Mouse (Mus musculus): ENCODE data around the gene Bcl2l11. TPM values are rescaled to one million over a fixed set of nuclear protein-coding genes. Genes with fewer than 3 reads are reported as not detected.

The Bcl2l11 gene
- total RNA-seq, 2 experiments from 2014 or later, result 15.1 to 21.2 TPM

DNA sequence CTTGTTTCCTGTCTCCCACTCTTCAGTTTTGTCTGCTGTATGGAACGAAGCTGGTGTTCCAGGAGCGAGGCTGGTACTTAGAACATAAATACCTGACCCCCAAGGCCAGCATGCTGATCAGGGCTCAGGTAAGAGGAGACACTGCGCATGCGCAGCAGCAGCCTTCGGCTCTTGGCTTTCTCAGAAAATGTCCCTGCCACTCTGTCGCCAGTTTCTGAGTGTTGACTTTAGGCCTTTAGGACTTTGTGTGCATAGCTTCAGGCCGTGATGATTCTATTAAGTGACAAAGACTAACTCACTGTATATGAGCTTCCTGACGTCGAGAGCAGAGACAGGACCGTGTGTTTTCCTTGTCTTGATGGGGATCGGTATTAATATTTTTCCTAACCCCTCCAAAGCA, 20.2 kb upstream of the Bcl2l11 start:
- no peak for ATAC-seq (ENCODE audit: poor library complexity, severe bottlenecking)

DNA sequence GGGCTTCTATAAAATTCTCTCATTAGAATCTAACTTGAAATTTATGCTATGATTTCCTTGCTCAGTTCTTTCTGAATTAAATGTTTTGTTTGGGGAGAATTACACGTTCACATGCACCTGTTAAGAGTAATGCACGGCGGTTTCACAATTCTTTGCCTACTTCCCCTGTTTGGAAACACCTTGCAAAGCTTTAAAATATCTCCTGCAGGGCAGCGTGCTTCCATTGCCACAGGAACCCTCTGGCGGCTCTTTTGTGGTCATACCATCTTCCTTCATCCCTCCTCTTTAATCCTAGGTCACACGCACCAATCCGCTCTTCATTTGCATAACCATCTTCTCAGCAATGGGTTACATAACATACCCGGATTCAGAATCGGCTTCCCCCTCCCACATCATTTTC, 14.3 kb upstream of the Bcl2l11 start:
- peak; percentile 78 for ATAC-seq (ENCODE audit: poor library complexity, severe bottlenecking)

DNA sequence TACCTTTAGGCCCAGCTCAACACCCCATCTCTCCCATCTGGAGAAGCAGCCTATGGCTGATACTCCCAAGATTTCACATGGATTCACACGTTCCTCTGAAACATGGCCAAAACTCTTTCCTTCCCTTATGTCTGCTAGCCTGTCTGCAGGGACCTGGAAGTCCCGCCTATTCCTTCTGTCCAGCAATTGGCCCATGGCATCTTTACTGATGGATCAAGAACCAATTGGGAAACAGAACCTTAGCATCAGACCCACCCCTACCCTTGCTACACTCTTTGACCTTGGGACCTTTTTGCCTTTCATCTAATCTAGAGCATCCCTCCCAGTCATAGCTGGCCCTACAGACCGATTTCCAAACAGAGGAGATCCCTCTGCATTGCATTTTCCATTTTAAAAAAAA, 11.2 kb upstream of the Bcl2l11 start:
- ATAC-seq (ENCODE audit: poor library complexity, severe bottlenecking), result no peak

DNA sequence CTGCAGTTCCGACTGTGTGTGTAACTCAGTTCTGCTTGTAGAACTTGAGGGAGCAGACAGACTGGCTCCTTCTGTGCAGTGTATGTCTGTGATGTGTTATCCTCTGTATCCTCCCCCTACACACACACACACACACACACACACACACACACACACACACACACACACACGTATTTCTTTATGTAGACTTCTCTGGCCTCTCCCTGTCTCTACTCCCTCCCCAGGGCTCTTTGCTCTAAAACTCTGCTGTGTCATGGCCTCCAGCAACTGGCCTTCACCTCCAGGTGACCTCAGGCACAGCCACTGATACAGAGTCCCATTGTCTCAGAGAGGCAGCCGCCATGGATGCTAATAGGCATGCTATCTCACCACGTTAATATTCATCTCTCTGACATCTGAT, 10.3 kb upstream of the Bcl2l11 start:
- no peak for ATAC-seq (ENCODE audit: poor library complexity, severe bottlenecking)

DNA sequence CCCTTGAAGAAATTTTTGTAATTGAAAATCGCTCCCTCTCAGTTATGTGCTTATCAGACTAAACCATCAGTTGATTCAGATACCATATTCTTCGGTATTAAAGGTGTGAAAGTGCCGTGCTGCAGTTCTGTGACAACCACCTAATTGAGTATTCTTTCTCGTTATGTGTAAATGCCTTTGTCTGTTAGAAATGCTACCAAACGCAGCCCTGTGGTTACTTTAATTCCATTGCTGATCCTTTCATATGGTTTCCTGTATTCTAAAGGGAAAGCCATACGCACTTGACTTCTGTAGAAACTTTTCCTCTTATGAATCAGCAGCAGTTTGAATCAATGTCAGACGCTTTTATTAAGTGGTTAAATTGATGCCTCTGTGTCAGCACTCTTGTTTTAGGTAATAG, 8.2 kb upstream of the Bcl2l11 start:
- no peak for ATAC-seq (ENCODE audit: poor library complexity, severe bottlenecking)

DNA sequence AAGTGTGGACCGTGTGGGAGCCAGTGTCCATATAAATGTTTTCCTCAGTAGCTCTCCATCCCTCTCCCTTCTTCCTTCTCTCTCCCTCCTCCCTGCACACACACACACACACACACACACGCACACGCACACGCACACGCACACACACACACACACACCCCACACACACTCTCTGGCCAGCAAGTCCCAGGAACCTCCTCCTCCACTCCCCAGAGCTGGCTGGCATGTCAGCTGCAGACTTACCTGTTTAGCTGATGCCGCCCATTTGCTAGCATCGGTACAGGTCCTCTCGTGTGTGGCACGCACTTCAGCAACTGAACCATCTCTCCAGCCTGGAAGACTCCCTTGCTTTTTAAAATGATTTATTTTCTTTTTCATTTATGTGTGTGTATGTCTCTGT, 6.9 kb upstream of the Bcl2l11 start:
- no peak for ATAC-seq (ENCODE audit: poor library complexity, severe bottlenecking)

DNA sequence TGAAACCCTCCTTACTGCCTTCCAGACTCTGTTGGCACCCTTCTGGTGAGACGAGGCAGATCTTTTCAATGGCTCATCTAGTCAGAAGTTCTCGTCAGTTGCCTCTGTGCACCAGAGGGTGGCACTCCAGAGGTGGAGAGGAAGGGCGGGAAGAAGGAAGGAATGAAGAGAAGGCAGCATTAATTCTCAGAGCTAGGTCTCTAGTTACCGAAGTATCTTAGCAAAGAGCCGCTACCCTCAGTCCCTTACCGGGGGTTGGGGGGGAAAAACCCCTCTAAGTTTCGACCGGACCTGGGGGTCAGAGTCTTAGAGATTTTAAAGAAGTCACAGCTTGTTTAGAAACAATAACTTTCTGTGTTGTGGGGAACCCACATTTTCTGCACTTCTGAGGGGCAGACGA, 3.3 kb upstream of the Bcl2l11 start:
- peak; percentile 19 for ATAC-seq (ENCODE audit: poor library complexity, severe bottlenecking)

DNA sequence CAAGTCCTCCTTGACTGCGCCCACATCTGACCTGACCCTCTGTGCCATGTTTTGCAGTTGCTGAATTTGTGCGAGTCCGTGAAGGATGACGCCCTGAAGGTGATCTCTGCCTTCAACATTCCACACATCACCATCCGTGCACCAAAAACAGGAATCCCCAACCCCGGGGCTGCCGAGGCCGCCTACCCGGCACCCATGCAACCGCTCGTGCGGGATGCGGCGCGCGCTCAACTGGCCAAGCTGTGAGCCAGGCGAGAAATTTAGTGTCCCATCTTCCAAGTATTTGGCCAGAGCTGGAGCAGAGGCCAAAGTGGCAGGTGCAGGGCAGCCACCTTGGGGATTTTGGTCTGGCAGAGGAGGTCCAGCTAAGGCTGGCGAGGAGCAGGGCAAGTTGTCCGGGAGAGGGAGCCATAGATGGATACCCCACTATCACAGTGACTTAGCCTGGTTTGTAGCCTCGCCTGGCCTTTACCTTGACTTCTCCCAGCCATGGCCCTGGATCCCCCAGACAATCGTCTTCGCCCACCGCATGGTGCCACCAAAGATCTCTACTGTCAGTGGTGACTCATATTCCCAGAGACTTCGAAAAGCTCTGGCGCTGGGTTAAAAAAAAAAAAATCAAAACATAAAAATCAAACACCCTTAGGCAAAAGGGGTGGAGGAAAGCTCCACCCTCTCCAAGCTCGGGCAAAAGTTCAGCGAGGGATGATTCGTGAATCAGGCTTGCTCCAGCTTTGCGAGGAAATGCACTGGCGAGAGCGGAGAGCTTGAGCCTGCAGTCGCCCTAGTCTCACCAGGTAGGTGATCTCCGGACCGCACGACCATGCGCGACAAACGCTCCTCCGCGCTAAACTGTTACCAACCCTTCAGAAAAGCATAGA, 2.7 kb upstream of the Bcl2l11 start:
- no peak for ATAC-seq (ENCODE audit: poor library complexity, severe bottlenecking)

DNA sequence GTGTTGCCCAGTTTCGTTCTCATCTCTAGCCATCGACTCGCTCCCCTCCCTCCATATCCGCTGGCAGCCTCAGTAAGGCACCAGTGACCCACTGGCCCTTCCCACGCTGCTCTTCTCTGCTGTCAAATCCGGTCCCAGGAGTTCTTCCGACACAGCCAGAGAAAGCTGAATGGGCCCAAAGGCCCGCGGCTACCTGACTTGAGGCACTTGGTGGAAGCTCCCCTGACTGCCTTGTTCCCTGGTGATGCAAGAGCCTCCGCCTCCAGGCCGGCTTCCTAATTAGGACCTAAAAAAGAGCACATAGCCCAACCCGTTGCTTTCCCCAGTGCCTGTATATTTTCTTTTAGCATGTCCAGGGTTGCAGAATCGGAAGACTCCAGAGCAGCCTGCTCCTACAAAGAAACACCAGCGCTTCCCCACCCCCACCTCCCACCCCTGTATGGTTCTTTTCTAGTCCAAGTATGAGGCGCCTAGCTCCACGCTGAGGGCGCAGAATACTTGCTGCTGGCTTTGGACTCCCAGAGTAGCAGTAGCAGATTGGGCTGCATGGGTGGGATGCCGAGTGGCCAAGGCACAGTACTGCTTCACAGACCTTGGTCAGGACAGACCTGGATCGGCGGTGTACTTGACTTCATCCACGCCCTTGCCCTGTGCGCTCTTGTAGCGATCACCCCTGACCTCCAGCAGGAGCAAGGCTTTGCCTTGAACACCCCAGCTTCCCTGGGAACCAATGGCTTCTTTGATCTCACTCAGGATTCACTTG, 1.7 kb upstream of the Bcl2l11 start:
- no peak for ATAC-seq (ENCODE audit: poor library complexity, severe bottlenecking)

DNA sequence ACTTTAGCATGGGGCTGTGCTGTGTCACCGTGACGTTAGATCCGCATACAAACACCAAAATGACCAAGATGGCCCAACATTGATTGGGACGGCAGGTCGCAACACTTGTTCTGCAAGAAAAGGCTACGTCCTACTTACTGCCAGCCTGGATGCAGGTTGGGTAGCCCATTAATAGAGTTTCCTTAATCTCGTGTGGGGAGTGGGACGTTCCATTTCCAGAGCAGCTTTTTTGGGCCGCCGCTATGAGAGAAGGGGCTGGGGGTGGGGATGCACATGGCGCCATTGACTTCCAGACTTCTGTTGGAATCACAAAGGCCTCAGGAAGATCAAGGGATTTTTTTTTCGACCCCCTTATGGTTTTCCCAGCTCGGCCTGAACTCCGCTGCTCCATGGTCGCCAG, 1.1 kb upstream of the Bcl2l11 start:
- ATAC-seq (ENCODE audit: poor library complexity, severe bottlenecking), result 0 out of 2 replicates have a peak, but pooled peaks have one; percentile 4

DNA sequence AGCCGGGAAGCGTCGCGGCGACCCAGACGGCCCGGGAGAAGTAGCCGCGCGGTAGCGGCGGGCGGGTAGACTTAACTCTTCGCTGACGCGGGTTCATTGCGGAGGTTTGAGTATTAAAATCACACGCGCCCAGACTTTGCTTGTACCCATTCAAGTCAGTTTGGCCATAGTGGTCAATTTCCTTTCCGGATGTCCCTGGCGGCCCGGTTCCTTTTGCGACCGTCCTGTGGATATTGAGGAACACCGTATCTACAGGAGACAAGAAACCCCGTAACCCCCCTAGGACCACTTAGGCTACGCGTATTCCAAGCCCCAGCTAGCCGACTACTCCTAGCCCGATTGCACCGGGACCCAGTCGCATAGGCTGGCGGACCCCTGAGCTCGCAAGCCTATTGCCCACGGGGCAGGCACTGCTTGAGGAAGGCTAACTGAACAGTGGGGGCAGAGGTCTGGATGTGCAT, 783 bp downstream of the Bcl2l11 start:
- ATAC-seq (ENCODE audit: poor library complexity, severe bottlenecking), result no peak

DNA sequence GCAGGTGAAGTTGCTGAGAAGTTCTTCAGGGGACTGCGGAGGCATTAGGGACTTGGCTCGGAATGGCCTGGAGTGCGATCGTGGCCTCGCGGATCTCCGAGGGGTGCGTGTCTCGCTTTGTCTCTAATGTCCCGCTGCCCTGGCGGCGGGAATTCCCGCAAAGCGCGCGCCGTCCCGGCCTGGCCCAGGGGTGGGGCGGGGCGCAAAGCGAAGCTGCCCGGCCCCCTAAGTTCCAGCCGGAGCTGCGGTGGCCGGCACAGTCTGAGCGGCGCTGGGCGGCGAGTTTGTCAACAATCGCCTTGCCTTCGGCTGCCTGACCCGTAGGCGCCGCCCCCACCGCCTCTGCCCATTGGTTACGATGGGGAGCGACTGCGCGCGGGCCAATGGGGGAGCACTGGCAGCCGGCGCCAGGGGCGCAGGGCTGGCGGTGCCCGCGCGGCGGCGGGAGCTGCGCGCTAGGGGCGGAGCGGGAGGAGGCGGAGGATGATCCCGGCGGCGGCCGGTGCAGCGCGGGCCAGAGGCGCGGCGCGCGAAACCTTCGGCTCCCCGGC, 1.4 kb downstream of the Bcl2l11 start:
- peak; percentile 66 for ATAC-seq (ENCODE audit: poor library complexity, severe bottlenecking)

DNA sequence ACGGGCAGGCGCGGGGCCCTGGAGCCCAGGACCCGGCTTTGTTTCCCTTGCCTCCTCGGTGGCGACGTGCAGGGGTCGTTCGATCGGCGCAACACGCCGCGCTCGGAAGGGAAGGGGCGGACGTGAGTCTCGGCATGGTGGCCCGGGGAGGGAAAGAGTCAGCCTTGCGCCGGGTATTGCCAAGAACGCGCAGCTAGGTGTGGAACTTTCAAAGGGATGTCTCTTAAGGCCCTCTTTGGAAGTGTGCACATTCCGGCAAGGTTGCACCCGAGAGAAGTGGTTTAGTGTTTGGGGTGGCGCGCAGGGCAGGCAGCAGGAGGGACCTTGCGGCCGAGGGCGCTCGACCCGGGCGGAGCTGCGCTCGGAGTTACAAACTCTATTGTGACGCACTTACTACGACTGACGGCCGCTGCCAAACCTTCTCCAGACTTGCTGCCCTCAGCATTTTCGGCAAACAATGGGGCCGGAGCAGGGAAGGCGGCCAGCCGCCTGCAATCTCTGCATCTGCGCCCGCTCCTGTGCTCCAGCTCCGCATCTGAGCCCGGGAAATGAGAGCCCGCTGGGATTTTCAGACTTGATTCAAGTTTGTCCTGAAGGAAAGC, 2.0 kb downstream of the Bcl2l11 start:
- ATAC-seq (ENCODE audit: poor library complexity, severe bottlenecking), result peak; percentile 24

DNA sequence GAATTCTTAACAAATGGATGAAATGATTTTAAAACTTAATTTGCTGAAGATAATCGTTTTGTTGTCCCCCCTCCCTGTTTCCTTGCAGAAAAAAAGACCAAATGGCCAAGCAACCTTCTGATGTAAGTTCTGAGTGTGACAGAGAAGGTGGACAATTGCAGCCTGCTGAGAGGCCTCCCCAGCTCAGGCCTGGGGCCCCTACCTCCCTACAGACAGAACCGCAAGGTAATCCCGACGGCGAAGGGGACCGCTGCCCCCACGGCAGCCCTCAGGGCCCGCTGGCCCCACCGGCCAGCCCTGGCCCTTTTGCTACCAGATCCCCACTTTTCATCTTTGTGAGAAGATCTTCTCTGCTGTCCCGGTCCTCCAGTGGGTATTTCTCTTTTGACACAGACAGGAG, 2.7 kb downstream of the Bcl2l11 start:
- no peak for ATAC-seq (ENCODE audit: poor library complexity, severe bottlenecking)

DNA sequence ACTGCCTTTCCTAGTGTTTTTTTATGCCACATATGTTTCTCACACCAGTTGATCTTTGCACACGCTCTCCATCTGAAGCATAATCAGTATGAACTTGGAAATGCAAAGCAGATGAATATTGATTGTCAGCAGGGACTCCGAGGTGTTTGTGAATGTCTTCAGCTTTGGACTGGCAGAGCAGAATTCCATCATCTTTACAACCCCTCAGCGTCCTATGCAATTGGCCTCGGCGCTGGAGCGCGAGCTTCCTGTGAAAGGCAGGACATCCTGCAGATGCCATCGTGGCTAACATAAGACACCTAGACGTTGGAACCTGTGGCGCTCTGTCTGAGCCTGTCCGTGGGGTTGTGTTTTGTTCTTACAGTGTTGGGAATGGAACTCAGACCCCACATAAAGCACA, 5.7 kb downstream of the Bcl2l11 start:
- ATAC-seq (ENCODE audit: poor library complexity, severe bottlenecking), result no peak

DNA sequence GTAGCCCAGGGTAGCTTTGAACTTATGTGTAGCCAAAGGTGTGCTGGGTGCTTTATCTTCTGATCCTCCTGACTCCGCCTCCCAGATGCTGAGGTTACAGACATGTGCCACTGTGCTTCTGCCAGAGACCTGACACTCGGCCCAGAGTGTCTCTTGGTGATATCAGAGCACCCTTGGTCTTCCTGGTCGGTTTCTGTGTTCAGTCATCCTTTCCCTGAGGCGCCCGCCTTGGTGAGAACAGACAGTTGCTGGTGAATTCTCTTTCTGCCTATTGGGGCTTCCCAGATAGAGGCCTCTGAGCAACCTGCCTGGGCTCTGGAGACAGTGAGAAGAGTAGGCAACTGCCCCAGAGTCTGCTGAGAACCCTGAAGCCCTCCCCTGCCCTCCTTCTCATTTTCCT, 6.8 kb downstream of the Bcl2l11 start:
- ATAC-seq (ENCODE audit: poor library complexity, severe bottlenecking), result no peak

DNA sequence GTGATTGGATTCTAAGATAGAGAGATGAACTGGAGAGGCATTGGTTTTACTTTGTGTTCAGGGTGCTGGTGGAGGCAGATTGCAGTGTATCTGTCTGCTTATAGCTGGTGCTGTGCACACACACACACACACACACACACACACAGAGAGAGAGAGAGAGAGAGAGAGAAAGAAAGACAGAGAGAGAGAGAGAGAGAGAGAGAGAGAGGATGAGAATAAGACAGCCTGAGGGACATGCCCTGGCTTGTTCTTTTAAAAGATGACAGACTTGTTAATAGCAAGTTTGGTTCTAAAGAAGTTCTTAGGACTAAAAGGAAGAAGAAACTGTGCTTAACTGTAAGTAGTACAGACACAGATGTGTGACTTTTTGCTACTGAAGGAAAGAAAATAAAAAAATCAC, 8.0 kb downstream of the Bcl2l11 start:
- no peak for ATAC-seq (ENCODE audit: poor library complexity, severe bottlenecking)

DNA sequence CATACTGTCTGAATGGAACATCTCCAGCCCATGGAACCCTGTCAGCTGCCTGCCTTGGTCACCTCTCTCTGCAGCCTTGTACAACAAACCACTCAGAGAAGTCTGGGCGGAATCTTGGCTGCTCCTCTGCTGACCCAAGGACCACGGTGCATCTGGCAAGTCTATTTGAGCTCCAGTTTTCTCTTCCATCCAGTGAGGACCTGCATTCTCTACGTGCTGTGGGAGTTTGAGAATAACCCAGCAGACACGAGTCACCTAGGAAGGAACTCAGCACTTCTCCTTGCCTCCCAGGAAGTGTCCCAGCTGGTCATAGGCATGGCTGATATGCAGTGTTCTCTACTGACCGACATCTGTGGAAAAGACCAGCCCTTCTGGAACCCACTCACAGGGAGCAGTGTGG, 8.6 kb downstream of the Bcl2l11 start:
- no peak for ATAC-seq (ENCODE audit: poor library complexity, severe bottlenecking)

DNA sequence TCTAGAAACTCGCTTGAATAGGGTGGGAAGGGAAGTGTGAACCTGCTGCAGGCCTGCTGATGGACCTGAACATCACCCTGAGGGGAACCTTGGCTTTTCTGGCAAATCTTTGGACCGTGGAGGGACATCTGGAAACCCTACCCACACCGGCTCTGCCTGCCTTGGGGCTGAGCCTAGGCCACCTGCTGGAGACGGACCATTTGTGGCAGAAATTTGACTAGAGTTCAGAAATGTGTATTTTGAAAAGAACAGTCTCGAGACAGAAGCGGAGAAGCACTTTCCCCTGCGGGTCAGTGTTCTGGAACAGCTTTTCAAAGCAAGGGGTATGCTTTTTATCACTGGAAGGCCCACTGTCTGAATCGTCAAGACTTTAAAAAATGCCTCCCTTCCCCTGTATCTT, 9.1 kb downstream of the Bcl2l11 start:
- no peak for ATAC-seq (ENCODE audit: poor library complexity, severe bottlenecking)

DNA sequence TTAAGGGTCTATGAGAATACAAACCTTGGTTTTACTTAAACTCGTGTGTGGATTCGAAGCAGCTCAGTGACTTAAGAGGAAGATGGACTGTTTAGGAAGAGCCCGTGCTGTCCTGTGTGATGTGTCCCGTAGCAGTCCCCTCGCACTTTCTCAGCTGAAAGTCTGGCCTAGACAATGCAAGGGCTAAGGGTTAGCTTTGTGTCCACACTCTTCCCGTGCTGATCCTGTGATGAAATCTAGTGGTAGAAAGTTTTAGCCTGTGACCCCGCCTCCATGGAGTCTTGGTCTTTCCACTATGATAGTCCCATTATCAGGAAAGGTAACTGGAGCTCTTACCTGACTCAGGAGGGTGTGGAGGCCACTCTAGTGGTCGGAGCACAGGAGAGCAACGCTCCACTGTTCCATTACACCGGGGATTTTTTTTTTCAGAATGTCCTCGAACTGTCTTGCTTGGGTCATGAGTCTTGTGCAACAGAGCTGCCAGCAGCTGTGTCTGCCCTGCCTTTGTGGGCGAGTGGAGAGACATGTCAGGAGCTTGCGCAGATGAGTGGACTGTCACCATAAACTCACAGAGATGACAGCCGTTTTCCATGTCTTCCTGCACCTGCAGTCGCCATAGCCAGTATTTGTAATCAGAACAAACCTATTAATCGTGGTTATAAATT, 11.1 kb downstream of the Bcl2l11 start:
- peak; percentile 83 for ATAC-seq (ENCODE audit: poor library complexity, severe bottlenecking)

Measured in megakaryocyte, adult 5-6 weeks (primary cell).